Mouse (Mus musculus) erythroblast, embryonic 14.5 days (primary cell): ENCODE measurements around the gene Tdrd12. TPM values are rescaled to one million over a fixed set of nuclear protein-coding genes. Genes with fewer than 3 reads are reported as not detected.

ENCODE experiments used
- H3K27me3 ChIP-seq: 2 replicates; pipeline ENCODE4 v1.6.1; 2012; ENCODE audit warnings: inconsistent platforms; ENCODE audit not compliant: control insufficient read depth
- H3K36me3 ChIP-seq: 2 replicates; pipeline ENCODE4 v1.6.1; 2012; ENCODE audit warnings: mild to moderate bottlenecking, inconsistent platforms; ENCODE audit not compliant: control insufficient read depth
- H3K4me1 ChIP-seq: 2 replicates; pipeline ENCODE4 v1.6.1; 2012; ENCODE audit warnings: inconsistent platforms; ENCODE audit not compliant: control insufficient read depth
- H3K4me3 ChIP-seq: replicated peaks from 2 replicates; pipeline ENCODE3; 2012; ENCODE audit warnings: moderate library complexity, mild to moderate bottlenecking, inconsistent platforms
- H3K9me3 ChIP-seq: 2 replicates; pipeline ENCODE4 v1.6.1; 2012; ENCODE audit warnings: low read length, inconsistent platforms, mixed read lengths; ENCODE audit not compliant: control insufficient read depth
- GATA1 ChIP-seq: IDR thresholded peaks from 2 replicates; pipeline ENCODE4 v1.6.1; 2012; ENCODE audit warnings: low read length, inconsistent platforms, mixed read lengths
- TAL1 ChIP-seq: IDR thresholded peaks from 3 replicates; pipeline ENCODE4 v1.6.1; 2012; ENCODE audit warnings: low read length, inconsistent platforms, mixed read lengths
- polyA plus RNA-seq: library from polyadenylated mRNA; stranded (reverse); fragments of >175 nt; gene quantifications from 2 replicates; pipeline ENCODE4 v1.2.3, GENCODE M21; 2012

Gene Tdrd12
- polyA plus RNA-seq, 1 experiment, result not detected

DNA sequence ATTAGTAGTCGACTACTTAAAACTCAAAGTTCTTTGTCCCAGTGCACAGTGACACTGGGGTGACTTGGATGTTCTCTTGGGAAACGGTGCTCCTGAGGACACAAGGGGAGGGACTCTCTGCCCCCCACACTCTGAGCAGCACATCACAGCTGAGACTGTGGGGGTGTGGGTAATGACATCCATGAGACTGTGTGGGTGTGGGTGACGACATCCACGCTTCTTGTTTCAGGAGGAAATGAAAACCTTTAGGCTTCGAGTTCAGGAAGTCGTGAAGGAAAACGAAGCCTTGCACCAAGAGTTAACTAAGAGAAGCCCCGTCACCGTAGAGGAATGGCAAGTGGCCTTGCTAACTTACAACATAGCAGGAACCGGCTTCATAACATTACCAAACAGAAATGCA is 114.5 kb downstream of the Tdrd12 start:
- Histone ChIP-seq H3K4me1 (no peaks in the 10 kb centered on the region), H3K27me3 (no peaks in the 10 kb centered on the region), H3K36me3 (peaks cover 71% of the 10 kb centered on the region), H3K4me3 (no peak overlapping the region), H3K9me3 (no peaks in the 10 kb centered on the region)
- no peak for TF ChIP-seq TAL1
- no peak for TF ChIP-seq GATA1

Other genes starting within 250 kb of the Tdrd12 start
- gene Gpatch1, start 219.3 kb downstream of the Tdrd12 start, polyA plus RNA-seq, result 0.32 and 0.41 TPM in 2 replicates
- gene Rhpn2, start 203.6 kb downstream of the Tdrd12 start, polyA plus RNA-seq, result 0.03 and 0.04 TPM in 2 replicates
- gene Faap24, start 140.9 kb downstream of the Tdrd12 start, polyA plus RNA-seq, result 2.6 and 4.1 TPM in 2 replicates
- gene Cep89, start 140.7 kb downstream of the Tdrd12 start, polyA plus RNA-seq, result 2.9 and 3.8 TPM in 2 replicates
- 0.03 TPM in 1 of 2 replicates, not detected in the other for gene Slc7a9, start 88.9 kb downstream of the Tdrd12 start, polyA plus RNA-seq
- gene Nudt19, start 18.6 kb upstream of the Tdrd12 start, polyA plus RNA-seq, result 8.9 and 10.5 TPM in 2 replicates
- 0.01 TPM in 1 of 2 replicates, not detected in the other for gene Rgs9bp, start 47.8 kb upstream of the Tdrd12 start, polyA plus RNA-seq
- 2.0 and 4.3 TPM in 2 replicates for gene Ankrd27, start 48.5 kb upstream of the Tdrd12 start, polyA plus RNA-seq
- 17.2 and 20.6 TPM in 2 replicates for gene Pdcd5, start 109.8 kb upstream of the Tdrd12 start, polyA plus RNA-seq
- 0.10 and 0.11 TPM in 2 replicates for gene Dpy19l3, start 216.7 kb upstream of the Tdrd12 start, polyA plus RNA-seq